Mouse (Mus musculus) gastrocnemius, postnatal 4 days (tissue): Measurements from ENCODE around the gene Sept10. TPM values are rescaled to one million over a fixed set of nuclear protein-coding genes. Genes with fewer than 3 reads are reported as not detected.

ENCODE experiments used
- total RNA-seq, 2 experiments: library from RNA; stranded (reverse); gene quantifications; 2 replicates each; pipeline ENCODE4 v1.2.3; 2021

Gene Sept10
- total RNA-seq, 2 experiments from 2014 or later: 42.5 to 46.4 TPM

Other genes with a start within 250 kb of the Sept10 start
- gene Sowahc, start 106 bp upstream of the Sept10 start, total RNA-seq: 1 to 10 TPM; 5.5 to 5.9 TPM
- gene P4ha1, start 101.4 kb upstream of the Sept10 start, total RNA-seq: 10 to 100 TPM; 39.2 to 41.0 TPM
- gene Gm10273, start 173.8 kb upstream of the Sept10 start, total RNA-seq: 10 to 100 TPM; 66.6 to 73.1 TPM
- not detected for gene Pla2g12b, start 181.8 kb upstream of the Sept10 start, total RNA-seq
- gene Oit3, start 219.9 kb upstream of the Sept10 start, total RNA-seq: under 1 TPM; 0.56 to 0.75 TPM